Comparison of ENCODE assay signal across 8 mouse cellular contexts in the genomic region with DNA sequence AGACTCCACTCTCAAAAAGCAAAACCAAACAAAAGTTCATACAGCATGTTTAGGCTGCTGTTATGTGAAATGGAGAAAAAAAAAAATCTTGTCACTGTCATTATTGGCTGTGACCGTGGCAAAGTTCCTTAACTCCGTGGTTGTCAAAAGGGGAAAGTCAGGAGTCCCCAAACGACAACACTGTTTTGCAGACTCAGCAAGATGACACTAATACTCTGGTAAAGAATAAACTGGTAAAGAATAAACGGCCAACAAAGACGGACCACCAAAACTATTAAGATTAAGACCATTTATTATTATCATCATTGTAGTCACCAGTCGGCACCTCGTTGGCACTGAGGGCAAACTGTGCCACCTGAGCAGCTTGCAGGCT. TPM values are rescaled to one million over a fixed set of nuclear protein-coding genes. Genes with fewer than 3 reads are reported as not detected.
DNase-seq lines count a peak whose midpoint lies in the region; ATAC-seq and TF ChIP-seq lines count a peak whose summit lies in the region.

No protein-coding gene starts in this region.

- peaks cover 23% of the 10 kb centered on the region for H3K4me1 ChIP-seq in heart, embryonic 11.5 days (ENCODE audit: control insufficient read depth, insufficient read depth, low read length)
- peaks cover 14 to 78% of the 10 kb centered on the region in 2 experiments for H3K4me1 ChIP-seq in CH12.LX (ENCODE audit: control insufficient read depth in 1 of 2, insufficient read depth in 2 of 2)
- H3K4me1 ChIP-seq in forebrain, embryonic 14.5 days (ENCODE audit: control insufficient read depth, insufficient read depth, low read length) = peaks cover 23% of the 10 kb centered on the region
- H3K4me1 ChIP-seq in liver, embryonic 15.5 days (replicated peaks) = peaks cover 89% of the 10 kb centered on the region

- H3K9ac ChIP-seq in heart, embryonic 11.5 days (ENCODE audit: low read depth, low read length) = peak overlapping the region; percentile 94
- peak overlapping the region; percentile 87 for H3K9ac ChIP-seq in CH12.LX (ENCODE audit: insufficient read depth, low read depth)
- peak overlapping the region; percentile 92 for H3K9ac ChIP-seq in forebrain, embryonic 14.5 days (ENCODE audit: low read length)
- peak overlapping the region; percentile 96 for H3K9ac ChIP-seq in liver, embryonic 15.5 days

- peak overlapping the region; percentile 95 for H3K27ac ChIP-seq in heart, embryonic 11.5 days (ENCODE audit: low read depth, low read length)
- peak overlapping the region; percentile 77 for H3K27ac ChIP-seq in CH12.LX (ENCODE audit: insufficient read depth, low read depth)
- peak overlapping the region; percentile 79 for H3K27ac ChIP-seq in forebrain, embryonic 14.5 days (ENCODE audit: low read depth, low read length)
- peak overlapping the region; percentile 95 for H3K27ac ChIP-seq in liver, embryonic 15.5 days (replicated peaks)

- no peak for TF ChIP-seq POLR2A in CH12.LX (IDR thresholded peaks at IDR 0.05; ENCODE audit: low read depth, low read length)

- no peak for TF ChIP-seq EP300 in CH12.LX (IDR thresholded peaks at IDR 0.05; ENCODE audit: low read length)

- H3K4me2 ChIP-seq in heart, embryonic 11.5 days = peak overlapping the region; percentile 73
- peak overlapping the region; percentile 94 for H3K4me2 ChIP-seq in CH12.LX (ENCODE audit: insufficient read depth, low read depth, poor library complexity, severe bottlenecking)
- peak overlapping the region; percentile 68 for H3K4me2 ChIP-seq in forebrain, embryonic 14.5 days (ENCODE audit: low read length)
- H3K4me2 ChIP-seq in liver, embryonic 15.5 days = peak overlapping the region; percentile 77

- TF ChIP-seq RAD21 in CH12.LX (IDR thresholded peaks at IDR 0.05; ENCODE audit: low read depth, low read length) = no peak

- peaks cover 32% of the 10 kb centered on the region for H3K79me2 ChIP-seq in CH12.LX (replicated peaks; ENCODE audit: control insufficient read depth, extremely low read depth, insufficient read depth, poor library complexity, severe bottlenecking)

- in situ Hi-C loops in CH12.LX (cut with MboI; ENCODE audit: low pct_ligation_motif_present, low pct_unique_long_range_greater_than_20kb, low sequenced_read_pairs) = no loop called here

- 4% methylated on average over 7 of the region's 7 CpGs for WGBS in heart, embryonic 11.5 days (ENCODE audit: insufficient replicate concordance)
- WGBS in forebrain, embryonic 14.5 days = 4% methylated on average over 7 of the region's 7 CpGs
- WGBS in liver, embryonic 15.5 days (ENCODE audit: insufficient replicate concordance) = 1% methylated on average over 7 of the region's 7 CpGs

- no peaks in the 10 kb centered on the region for H3K9me3 ChIP-seq in heart, embryonic 11.5 days (replicated peaks; ENCODE audit: control insufficient read depth, low read length)
- H3K9me3 ChIP-seq in CH12.LX (replicated peaks; ENCODE audit: low read length) = no peaks in the 10 kb centered on the region
- no peaks in the 10 kb centered on the region for H3K9me3 ChIP-seq in forebrain, embryonic 14.5 days (replicated peaks; ENCODE audit: control insufficient read depth, low read length)
- H3K9me3 ChIP-seq in liver, embryonic 15.5 days (replicated peaks) = no peaks in the 10 kb centered on the region

- dilution Hi-C loops in CH12.LX (cut with MboI; ENCODE audit: extremely low pct_ligation_motif_present, extremely low pct_unique_long_range_greater_than_20kb, low sequenced_read_pairs) = no loop called here

- H3K27me3 ChIP-seq in heart, embryonic 11.5 days (ENCODE audit: control insufficient read depth, insufficient read depth, low read length) = no peaks in the 10 kb centered on the region
- no peaks in the 10 kb centered on the region for H3K27me3 ChIP-seq in CH12.LX (replicated peaks)
- no peaks in the 10 kb centered on the region for H3K27me3 ChIP-seq in forebrain, embryonic 14.5 days (replicated peaks; ENCODE audit: control insufficient read depth, insufficient read depth, low read length)
- H3K27me3 ChIP-seq in liver, embryonic 15.5 days = no peaks in the 10 kb centered on the region

- no peak for DNase-seq in heart, postnatal 4 days
- DNase-seq in CH12.LX (ENCODE audit: extremely low read depth) = no peak
- no peak for DNase-seq in forebrain, embryonic 14.5 days (ENCODE audit: low spot score)
- DNase-seq in adrenal gland, adult 2 months = no peak
- no peak for DNase-seq in layer of hippocampus, adult 8-10 months (ENCODE audit: low spot score in 2 of 2)
- no peak for DNase-seq in spleen, adult 18-20 months

- ATAC-seq in heart, embryonic 11.5 days (replicated peaks; ENCODE audit: insufficient number of reproducible peaks, low FRiP score, low TSS enrichment) = no peak
- ATAC-seq in forebrain, embryonic 14.5 days = no peak
- ATAC-seq in liver, embryonic 15.5 days (ENCODE audit: insufficient read depth) = no peak

- H3K36me3 ChIP-seq in heart, embryonic 11.5 days (ENCODE audit: control insufficient read depth, insufficient read depth, low read length) = peaks cover 56% of the 10 kb centered on the region
- peaks cover 72 to 81% of the 10 kb centered on the region in 2 experiments for H3K36me3 ChIP-seq in CH12.LX (replicated peaks in 1 of 2; ENCODE audit: control insufficient read depth in 1 of 2, insufficient read depth in 1 of 2, low read length in 1 of 2)
- peaks cover 78% of the 10 kb centered on the region for H3K36me3 ChIP-seq in forebrain, embryonic 14.5 days (ENCODE audit: control insufficient read depth, insufficient read depth, low read length)
- peaks cover 75% of the 10 kb centered on the region for H3K36me3 ChIP-seq in liver, embryonic 15.5 days (replicated peaks)

- TF ChIP-seq CTCF in CH12.LX (conservative IDR thresholded peaks at IDR 0.05 in 1 of 2, IDR thresholded peaks at IDR 0.05 in 1 of 2; ENCODE audit: low read depth in 2 of 2, low read length in 2 of 2) = no peak

- H3K4me3 ChIP-seq in heart, embryonic 11.5 days (ENCODE audit: low read depth, low read length) = peak overlapping the region; percentile 80
- peak overlapping the region; percentile 78 to 85 (median 83) for H3K4me3 ChIP-seq in CH12.LX (replicated peaks in 1 of 3; ENCODE audit: low read depth in 2 of 3, low read length in 2 of 3, poor library complexity in 1 of 3)
- peak overlapping the region; percentile 92 for H3K4me3 ChIP-seq in forebrain, embryonic 14.5 days (ENCODE audit: low read depth, low read length)
- peak overlapping the region; percentile 92 for H3K4me3 ChIP-seq in liver, embryonic 15.5 days (replicated peaks)

RNA-seq across cellular contexts. Expression of a gene that starts 0.6 kb away (rescaled TPM):
- 125 and 127 TPM in 2 replicates for polyA plus RNA-seq in heart, embryonic 11.5 days (2014; fragmentation: Nextera tagmentation; extraction: Ambion mirVana)
- 10 to 100 TPM; 90.9 to 91.8 TPM for total RNA-seq in heart, postnatal 4 days (2021)
- total RNA-seq in CH12.LX (2012; rRNA removed) = 87.0 and 115 TPM in 2 replicates
- 66.4 and 66.5 TPM in 2 replicates for total RNA-seq in CH12.LX (2014; rRNA removed)
- polyA plus RNA-seq in CH12.LX (2012; ENCODE audit: insufficient read length, low read depth) = 135 and 143 TPM in 2 replicates
- 87.3 and 88.1 TPM in 2 replicates for polyA plus RNA-seq in forebrain, embryonic 14.5 days (2014; fragmentation: Nextera tagmentation; extraction: Ambion mirVana)
- polyA plus RNA-seq in liver, embryonic 15.5 days (2015; fragmentation: Nextera tagmentation; extraction: Ambion mirVana) = 293 and 323 TPM in 2 replicates
- 100 to 1,000 TPM; 122 to 141 TPM for total RNA-seq in adrenal gland, adult 2 months (2021)
- polyA plus RNA-seq in adrenal gland, adult 2 months (2012; rRNA removed) = 128 and 131 TPM in 2 replicates
- total RNA-seq in layer of hippocampus, adult 8-10 months (2022) = 10 to 100 TPM; 66.4 to 76.2 (median 70.5) TPM

RNA-seq across cellular contexts. Expression of a gene that starts 6.9 kb away (rescaled TPM):
- 830 and 894 TPM in 2 replicates for polyA plus RNA-seq in heart, embryonic 11.5 days (2014; fragmentation: Nextera tagmentation; extraction: Ambion mirVana)
- 100 to 1,000 TPM; 320 to 358 TPM for total RNA-seq in heart, postnatal 4 days (2021)
- total RNA-seq in CH12.LX (2012; rRNA removed) (395 and 738 TPM in 2 replicates), CH12.LX (2014; rRNA removed) (627 and 669 TPM in 2 replicates)
- 1,181 and 1,636 TPM in 2 replicates for polyA plus RNA-seq in CH12.LX (2012; ENCODE audit: insufficient read length, low read depth)
- 514 and 606 TPM in 2 replicates for polyA plus RNA-seq in forebrain, embryonic 14.5 days (2014; fragmentation: Nextera tagmentation; extraction: Ambion mirVana)
- 471 and 504 TPM in 2 replicates for polyA plus RNA-seq in liver, embryonic 15.5 days (2015; fragmentation: Nextera tagmentation; extraction: Ambion mirVana)
- 100 to 1,000 TPM; 684 to 730 TPM for total RNA-seq in adrenal gland, adult 2 months (2021)
- polyA plus RNA-seq in adrenal gland, adult 2 months (2012; rRNA removed) = 88.2 and 91.2 TPM in 2 replicates
- total RNA-seq in layer of hippocampus, adult 8-10 months (2022) = 100 to 1,000 TPM; 399 to 630 (median 506) TPM

RNA-seq across cellular contexts. Expression of a gene that starts 8.5 kb away (rescaled TPM):
- polyA plus RNA-seq in heart, embryonic 11.5 days (2014; fragmentation: Nextera tagmentation; extraction: Ambion mirVana) = 51.5 and 52.2 TPM in 2 replicates
- total RNA-seq in heart, postnatal 4 days (2021) = 10 to 100 TPM; 24.2 to 26.2 TPM
- total RNA-seq in CH12.LX (2012; rRNA removed) (53.6 and 59.7 TPM in 2 replicates), CH12.LX (2014; rRNA removed) (56.6 and 56.9 TPM in 2 replicates)
- 56.6 and 57.6 TPM in 2 replicates for polyA plus RNA-seq in CH12.LX (2012; ENCODE audit: insufficient read length, low read depth)
- 35.2 and 41.3 TPM in 2 replicates for polyA plus RNA-seq in forebrain, embryonic 14.5 days (2014; fragmentation: Nextera tagmentation; extraction: Ambion mirVana)
- polyA plus RNA-seq in liver, embryonic 15.5 days (2015; fragmentation: Nextera tagmentation; extraction: Ambion mirVana) = 42.4 and 44.9 TPM in 2 replicates
- 10 to 100 TPM; 72.6 to 74.9 TPM for total RNA-seq in adrenal gland, adult 2 months (2021)
- 141 and 196 TPM in 2 replicates for polyA plus RNA-seq in adrenal gland, adult 2 months (2012; rRNA removed)
- total RNA-seq in layer of hippocampus, adult 8-10 months (2022) = 10 to 100 TPM; 21.6 to 27.7 (median 23.3) TPM

RNA-seq across cellular contexts. Expression of a gene that starts 16.9 kb away (rescaled TPM):
- 53.6 and 54.5 TPM in 2 replicates for polyA plus RNA-seq in heart, embryonic 11.5 days (2014; fragmentation: Nextera tagmentation; extraction: Ambion mirVana)
- total RNA-seq in heart, postnatal 4 days (2021) = 10 to 100 TPM; 36.3 to 37.0 TPM
- 142 and 165 TPM in 2 replicates for total RNA-seq in CH12.LX (2012; rRNA removed)
- total RNA-seq in CH12.LX (2014; rRNA removed) = 144 and 146 TPM in 2 replicates
- polyA plus RNA-seq in CH12.LX (2012; ENCODE audit: insufficient read length, low read depth) = 175 and 192 TPM in 2 replicates
- 92.3 and 102 TPM in 2 replicates for polyA plus RNA-seq in forebrain, embryonic 14.5 days (2014; fragmentation: Nextera tagmentation; extraction: Ambion mirVana)
- polyA plus RNA-seq in liver, embryonic 15.5 days (2015; fragmentation: Nextera tagmentation; extraction: Ambion mirVana) = 58.8 and 61.9 TPM in 2 replicates
- 10 to 100 TPM; 61.6 to 69.3 TPM for total RNA-seq in adrenal gland, adult 2 months (2021)
- 45.3 and 51.4 TPM in 2 replicates for polyA plus RNA-seq in adrenal gland, adult 2 months (2012; rRNA removed)
- 10 to 100 TPM; 47.2 to 54.8 (median 52.9) TPM for total RNA-seq in layer of hippocampus, adult 8-10 months (2022)

RNA-seq across cellular contexts. Expression of a gene that starts 17.2 kb away (rescaled TPM):
- polyA plus RNA-seq in heart, embryonic 11.5 days (2014; fragmentation: Nextera tagmentation; extraction: Ambion mirVana) = 5.0 and 6.0 TPM in 2 replicates
- 1 to 10 TPM; 3.4 to 3.6 TPM for total RNA-seq in heart, postnatal 4 days (2021)
- total RNA-seq in CH12.LX (2012; rRNA removed) (1.7 TPM in 2 replicates), CH12.LX (2014; rRNA removed) (1.4 and 1.8 TPM in 2 replicates)
- 1.5 and 1.7 TPM in 2 replicates for polyA plus RNA-seq in CH12.LX (2012; ENCODE audit: insufficient read length, low read depth)
- polyA plus RNA-seq in forebrain, embryonic 14.5 days (2014; fragmentation: Nextera tagmentation; extraction: Ambion mirVana) = 8.6 and 9.4 TPM in 2 replicates
- 2.9 and 3.4 TPM in 2 replicates for polyA plus RNA-seq in liver, embryonic 15.5 days (2015; fragmentation: Nextera tagmentation; extraction: Ambion mirVana)
- 10 to 100 TPM; 11.5 to 12.2 TPM for total RNA-seq in adrenal gland, adult 2 months (2021)
- 5.1 and 7.0 TPM in 2 replicates for polyA plus RNA-seq in adrenal gland, adult 2 months (2012; rRNA removed)
- total RNA-seq in layer of hippocampus, adult 8-10 months (2022) = 10 to 100 TPM in 1 of 4 experiments, 1 to 10 TPM in 3; 8.4 to 10.5 (median 8.9) TPM
